ENCODE assay signal across 18 mouse cellular contexts in genomic region chr3:89885766-89886165, GRCm38 (mm10). TPM values are rescaled to one million over a fixed set of nuclear protein-coding genes. Genes with fewer than 3 reads are reported as not detected.
"Had no signal": no experiment of that assay in that cellular context is flagged by ENCODE, and none has a peak within 500 bp of the region (broad histone marks: within the 10 kb centered on the region; RNA-seq: fewer than 3 reads in every experiment).

No protein-coding gene starts in this region.

- H3K36me3 ChIP-seq: lung, embryonic 15.5 days; midbrain, embryonic 12.5 days; neural tube, embryonic 12.5 days; stomach, embryonic 15.5 days had no signal

- H3K4me3 ChIP-seq: liver, embryonic 15.5 days; lung, embryonic 15.5 days; megakaryocyte, embryonic 14.5 days; midbrain, embryonic 12.5 days; neural tube, embryonic 12.5 days; stomach, embryonic 15.5 days had no signal

- H3K9me3 ChIP-seq: liver, embryonic 15.5 days; lung, embryonic 15.5 days; megakaryocyte, embryonic 14.5 days; midbrain, embryonic 12.5 days; neural tube, embryonic 12.5 days; stomach, embryonic 15.5 days had no signal

- DNase-seq: liver, postnatal 0 days; lung, adult 2 months; lung, postnatal 14 days; lung, postnatal 36 days; midbrain, embryonic 14.5 days; right cerebral cortex, postnatal 14 days; thymus, adult 18-20 months; thymus, postnatal 14 days; thymus, postnatal 36 days had no signal

- H3K9ac ChIP-seq: liver, embryonic 15.5 days; liver, postnatal 0 days; lung, embryonic 15.5 days; midbrain, embryonic 12.5 days; neural tube, embryonic 12.5 days; stomach, embryonic 15.5 days had no signal

- ATAC-seq: liver, postnatal 0 days; lung, postnatal 0 days; midbrain, embryonic 16.5 days had no signal

- H3K4me1 ChIP-seq: midbrain, embryonic 12.5 days; neural tube, embryonic 12.5 days had no signal

- H3K27ac ChIP-seq: liver, embryonic 15.5 days; lung, embryonic 15.5 days; macrophage; midbrain, embryonic 12.5 days; neural tube, embryonic 12.5 days; stomach, embryonic 15.5 days had no signal

- H3K27me3 ChIP-seq: lung, embryonic 15.5 days; neural tube, embryonic 12.5 days; stomach, embryonic 15.5 days had no signal

- H3K4me2 ChIP-seq: liver, embryonic 15.5 days; lung, embryonic 15.5 days; midbrain, embryonic 12.5 days; neural tube, embryonic 12.5 days; stomach, embryonic 15.5 days had no signal

RNA-seq across cellular contexts. Expression of gene She, which starts 54.6 kb away (rescaled TPM):
- polyA plus RNA-seq: macrophage had no signal
